Mouse (Mus musculus): ENCODE measurements around the gene Mlh3. TPM values are rescaled to one million over a fixed set of nuclear protein-coding genes. Genes with fewer than 3 reads are reported as not detected.

Gene Mlh3
- total and polyA plus RNA-seq, 3 experiments, result 8.5 to 8.6 TPM; not detected in 1

- Histone ChIP-seq H3K27me3 (ENCODE audit: control insufficient read depth in 1 of 2, insufficient read depth in 2 of 2, low read length in 2 of 2) (no peaks in the 10 kb centered on the region), H3K27ac (ENCODE audit: control insufficient read depth, low read depth, low read length) (no peak overlapping the region), H3K9me3 (replicated peaks; ENCODE audit: insufficient read depth, low read length) (no peaks in the 10 kb centered on the region), H3K79me2 (ENCODE audit: control insufficient read depth, insufficient read depth, low read length, poor library complexity) (no peaks in the 10 kb centered on the region), H3K4me3 (ENCODE audit: control insufficient read depth in 1 of 2, insufficient read depth in 1 of 2, low read depth in 2 of 2, low read length in 2 of 2) (no peak overlapping the region), H3K4me1 (ENCODE audit: control insufficient read depth in 1 of 2, insufficient read depth in 2 of 2, low read length in 2 of 2) (peaks cover 2% of the 10 kb centered on the region in 2 experiments; a peak in 3 of 4 replicates), H3K9ac (ENCODE audit: control insufficient read depth, low read depth, low read length, poor library complexity, severe bottlenecking) (no peak overlapping the region), H3K36me3 (ENCODE audit: control insufficient read depth in 1 of 2, insufficient read depth in 2 of 2, low read length in 2 of 2) (peaks cover 0 to 4% of the 10 kb centered on the region in 2 experiments; a peak in 1 of 4 replicates)
- TF ChIP-seq ZMIZ1 (IDR thresholded peaks at IDR 0.05; ENCODE audit: low read depth, low read length) (no peak), USF2 (IDR thresholded peaks at IDR 0.05; ENCODE audit: borderline replicate concordance in 1 of 2, insufficient read depth in 1 of 2, low read depth in 1 of 2, low read length in 2 of 2) (no peak), CHD1 (IDR thresholded peaks at IDR 0.05; ENCODE audit: low read depth, low read length) (no peak), GABPA (IDR thresholded peaks at IDR 0.05; ENCODE audit: low read depth, low read length) (no peak), MAX (IDR thresholded peaks at IDR 0.05; ENCODE audit: low read length) (no peak), ELF1 (IDR thresholded peaks at IDR 0.05; ENCODE audit: low read depth, low read length) (no peak), SIN3A (IDR thresholded peaks at IDR 0.05; ENCODE audit: low read length) (no peak)
- no peak for DNase-seq (ENCODE audit: low read depth, low spot score)
Measured at GRCm38 (mm10) chr12:85296915-85297314, 26.5 kb upstream of the Mlh3 start.

GRCm38 (mm10) chr12:85295506-85295905 lies 25.1 kb upstream of the Mlh3 start:
- DNase-seq (ENCODE audit: low read depth, low spot score), result no peak
- no peak for TF ChIP-seq ZKSCAN1 (IDR thresholded peaks at IDR 0.05; ENCODE audit: low read depth, low read length)
- TF ChIP-seq MXI1 (IDR thresholded peaks at IDR 0.05; ENCODE audit: low read depth, low read length), result no peak
- TF ChIP-seq MEF2A (IDR thresholded peaks at IDR 0.05; ENCODE audit: extremely low read depth, insufficient replicate concordance, low read depth, low read length, poor library complexity, severe bottlenecking), result no peak
- TF ChIP-seq ZMIZ1 (IDR thresholded peaks at IDR 0.05; ENCODE audit: low read depth, low read length), result no peak
- TF ChIP-seq MAX (IDR thresholded peaks at IDR 0.05; ENCODE audit: low read length), result no peak
- TF ChIP-seq ZNF384 (IDR thresholded peaks at IDR 0.05; ENCODE audit: low read depth, low read length), result no peak
- Histone ChIP-seq H3K27ac (ENCODE audit: control insufficient read depth, low read depth, low read length) (no peak overlapping the region), H3K4me3 (ENCODE audit: control insufficient read depth in 1 of 2, insufficient read depth in 1 of 2, low read depth in 2 of 2, low read length in 2 of 2) (no peak overlapping the region), H3K4me1 (ENCODE audit: control insufficient read depth in 1 of 2, insufficient read depth in 2 of 2, low read length in 2 of 2) (peaks cover 3 to 8% of the 10 kb centered on the region in 2 experiments), H3K27me3 (ENCODE audit: control insufficient read depth in 1 of 2, insufficient read depth in 2 of 2, low read length in 2 of 2) (no peaks in the 10 kb centered on the region), H3K9ac (ENCODE audit: control insufficient read depth, low read depth, low read length, poor library complexity, severe bottlenecking) (no peak overlapping the region), H3K9me3 (replicated peaks; ENCODE audit: insufficient read depth, low read length) (no peaks in the 10 kb centered on the region), H3K79me2 (ENCODE audit: control insufficient read depth, insufficient read depth, low read length, poor library complexity) (no peaks in the 10 kb centered on the region), H3K36me3 (ENCODE audit: control insufficient read depth in 1 of 2, insufficient read depth in 2 of 2, low read length in 2 of 2) (peaks cover 0 to 6% of the 10 kb centered on the region in 2 experiments; a peak in 2 of 4 replicates)

DNA sequence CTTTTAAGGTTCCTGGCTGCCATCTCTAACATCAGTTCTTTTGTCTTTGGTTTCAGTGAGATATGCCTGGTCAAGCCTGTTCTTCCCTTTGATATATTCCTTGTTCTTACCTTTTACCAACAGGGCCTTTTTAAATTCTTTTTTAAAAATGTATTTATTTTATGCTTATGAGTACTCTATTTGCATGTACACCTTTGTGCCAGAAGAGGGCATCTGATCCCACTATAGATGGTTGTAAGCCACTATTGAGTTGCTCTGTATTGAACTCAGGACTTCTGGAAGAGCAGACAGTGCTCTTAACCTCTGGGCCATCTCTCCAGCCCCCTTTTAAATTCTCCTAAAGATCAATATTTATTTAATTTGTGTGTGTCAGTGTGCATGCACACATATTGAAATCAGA lies 22.5 kb upstream of the Mlh3 start:
- Histone ChIP-seq H3K4me1 (ENCODE audit: control insufficient read depth in 1 of 2, insufficient read depth in 2 of 2, low read length in 2 of 2) (peaks cover 3 to 8% of the 10 kb centered on the region in 2 experiments), H3K4me3 (ENCODE audit: control insufficient read depth in 1 of 2, insufficient read depth in 1 of 2, low read depth in 2 of 2, low read length in 2 of 2) (no peak overlapping the region), H3K79me2 (ENCODE audit: control insufficient read depth, insufficient read depth, low read length, poor library complexity) (no peaks in the 10 kb centered on the region), H3K9me3 (replicated peaks; ENCODE audit: insufficient read depth, low read length) (no peaks in the 10 kb centered on the region), H3K27me3 (ENCODE audit: control insufficient read depth in 1 of 2, insufficient read depth in 2 of 2, low read length in 2 of 2) (no peaks in the 10 kb centered on the region; a peak in 1 of 4 replicates), H3K9ac (ENCODE audit: control insufficient read depth, low read depth, low read length, poor library complexity, severe bottlenecking) (no peak overlapping the region), H3K27ac (ENCODE audit: control insufficient read depth, low read depth, low read length) (no peak overlapping the region), H3K36me3 (ENCODE audit: control insufficient read depth in 1 of 2, insufficient read depth in 2 of 2, low read length in 2 of 2) (peaks cover 0 to 6% of the 10 kb centered on the region in 2 experiments; a peak in 2 of 4 replicates)
- DNase-seq (ENCODE audit: low read depth, low spot score), result peak; percentile 41
- TF ChIP-seq CHD2 (IDR thresholded peaks at IDR 0.05; ENCODE audit: low read length) (no peak), BHLHE40 (IDR thresholded peaks at IDR 0.05; ENCODE audit: borderline replicate concordance, low read depth, low read length) (no peak), MYB (IDR thresholded peaks at IDR 0.05; ENCODE audit: low read depth, low read length) (no peak), SMC3 (IDR thresholded peaks at IDR 0.05; ENCODE audit: low read depth, low read length) (peak; percentile 58), UBTF (IDR thresholded peaks at IDR 0.05; ENCODE audit: borderline replicate concordance, insufficient read depth, low read depth, low read length) (no peak), JUND (IDR thresholded peaks at IDR 0.05; ENCODE audit: low read depth, low read length) (no peak), CTCF (IDR thresholded peaks at IDR 0.05 in 2 of 3, conservative IDR thresholded peaks at IDR 0.05 in 1 of 3; ENCODE audit: control insufficient read depth in 1 of 3, insufficient read depth in 1 of 3, low read depth in 2 of 3, low read length in 3 of 3, poor library complexity in 1 of 3, severe bottlenecking in 1 of 3) (peak in 2 of 3 experiments; percentile 29 to 50; a peak in 3 of 6 replicates), NELFE (IDR thresholded peaks at IDR 0.05; ENCODE audit: low read depth, low read length) (no peak), ETS1 (IDR thresholded peaks at IDR 0.05; ENCODE audit: low read depth, low read length) (no peak), CHD1 (IDR thresholded peaks at IDR 0.05; ENCODE audit: low read depth, low read length) (no peak), USF1 (IDR thresholded peaks at IDR 0.05; ENCODE audit: low read depth, low read length) (no peak), E2F4 (IDR thresholded peaks at IDR 0.05; ENCODE audit: borderline replicate concordance, low read depth, low read length) (no peak), MXI1 (IDR thresholded peaks at IDR 0.05; ENCODE audit: low read depth, low read length) (no peak), NRF1 (IDR thresholded peaks at IDR 0.05; ENCODE audit: insufficient read depth, low read depth, low read length, poor library complexity, severe bottlenecking) (no peak), RAD21 (IDR thresholded peaks at IDR 0.05; ENCODE audit: low read depth, low read length) (peak; percentile 45), ZC3H11A (IDR thresholded peaks at IDR 0.05; ENCODE audit: low read depth, low read length) (peak; percentile 33; the same call in 1 of the 2 replicates)
